Mouse (Mus musculus): ENCODE measurements around the gene Fxyd1. TPM values are rescaled to one million over a fixed set of nuclear protein-coding genes. Genes with fewer than 3 reads are reported as not detected.

Gene Fxyd1
- total RNA-seq, 2 experiments from 2014 or later: 1,112 to 1,150 TPM

DNA sequence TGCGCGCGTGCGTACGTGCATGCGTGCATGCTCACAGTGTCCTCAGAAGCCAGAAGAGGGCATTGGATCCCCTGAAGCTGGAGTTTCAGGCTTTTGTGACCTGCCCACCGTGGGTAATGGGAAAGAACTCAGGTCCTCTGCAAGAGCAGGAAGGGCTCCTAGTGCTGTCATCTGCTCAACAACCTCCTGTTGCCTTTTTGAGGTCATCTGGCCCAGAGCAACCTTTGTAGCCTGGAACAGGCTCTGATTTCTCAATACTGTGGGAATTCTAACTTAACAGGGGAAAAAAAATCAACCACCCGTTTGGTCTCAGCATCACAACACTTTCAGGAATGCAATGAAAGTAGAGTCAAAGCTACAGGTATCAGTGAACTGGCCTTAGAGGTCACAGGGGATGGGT, 22.7 kb upstream of the Fxyd1 start:
- no peak for DNase-seq

DNA sequence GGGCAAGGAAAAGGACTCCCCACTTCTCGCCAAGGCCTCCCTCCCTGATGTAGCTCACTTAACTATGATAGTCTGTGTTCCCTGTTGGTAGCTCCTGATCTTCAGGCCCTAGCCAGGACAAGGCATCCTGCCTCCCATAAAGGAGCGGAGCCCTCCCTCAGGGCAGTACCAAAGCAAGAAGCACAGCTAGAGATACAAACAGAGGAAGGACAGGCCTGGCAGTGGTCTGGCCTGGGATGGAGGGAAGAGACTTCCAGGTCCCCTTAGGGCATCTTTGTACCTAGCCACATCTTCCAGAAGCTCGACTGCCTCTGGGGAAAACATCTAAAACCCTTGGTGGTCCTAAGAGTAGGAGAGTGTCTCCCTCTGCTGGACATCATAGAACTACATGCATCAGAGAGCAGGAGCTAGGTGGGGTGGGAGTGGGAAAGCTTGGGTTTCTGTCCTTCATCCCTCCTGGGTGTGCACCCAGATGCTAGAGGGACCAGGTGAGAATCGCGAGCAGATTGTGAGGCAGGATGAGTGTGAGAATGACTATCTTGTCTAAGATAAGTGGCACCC, 21.0 kb upstream of the Fxyd1 start:
- DNase-seq: peak; percentile 39

DNA sequence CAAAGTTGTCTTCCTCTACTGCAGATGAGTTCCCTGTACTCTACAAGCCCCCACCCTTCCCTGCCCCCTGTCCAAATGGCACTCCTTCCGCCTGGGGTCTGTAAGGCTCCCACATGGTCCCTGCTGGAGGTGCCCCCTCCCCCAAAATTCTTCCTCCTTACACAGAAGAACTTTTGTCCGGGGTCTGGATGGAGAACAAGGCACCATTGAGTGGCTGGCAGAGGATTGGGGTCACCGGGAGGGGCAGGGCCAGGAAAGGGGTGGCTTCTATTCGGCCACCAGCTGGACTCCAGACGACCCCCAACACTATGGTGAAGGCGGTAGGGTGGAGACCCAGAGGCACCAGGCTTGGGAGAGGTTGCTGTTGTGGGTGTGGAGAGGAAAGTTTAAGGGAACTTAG, 20.5 kb upstream of the Fxyd1 start:
- no peak for DNase-seq

DNA sequence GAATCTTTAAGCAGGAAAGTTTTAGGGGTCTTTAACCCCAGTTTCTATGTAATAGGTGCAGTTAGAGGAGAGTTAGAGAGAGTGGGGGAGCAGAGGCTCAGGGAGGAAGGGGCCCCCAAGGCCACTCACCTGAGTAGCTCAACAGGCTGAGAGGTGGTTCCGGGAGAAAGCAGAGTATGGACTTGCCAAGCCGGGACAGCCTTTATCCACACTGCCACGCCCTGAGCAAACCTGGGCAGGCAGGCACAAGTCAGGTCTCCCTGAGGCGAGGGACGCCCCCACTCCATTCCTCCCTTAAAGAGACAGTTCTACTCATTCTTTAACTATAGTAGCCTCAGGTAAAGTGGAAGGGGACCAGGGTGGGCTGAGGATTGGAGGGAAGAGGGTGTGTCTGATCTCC, 19.5 kb upstream of the Fxyd1 start, which contains the start of gene Fxyd3:
Gene Fxyd3 (minus strand): TSS at position 213 of the 400 bp plus-strand sequence.
- DNase-seq: no peak

DNA sequence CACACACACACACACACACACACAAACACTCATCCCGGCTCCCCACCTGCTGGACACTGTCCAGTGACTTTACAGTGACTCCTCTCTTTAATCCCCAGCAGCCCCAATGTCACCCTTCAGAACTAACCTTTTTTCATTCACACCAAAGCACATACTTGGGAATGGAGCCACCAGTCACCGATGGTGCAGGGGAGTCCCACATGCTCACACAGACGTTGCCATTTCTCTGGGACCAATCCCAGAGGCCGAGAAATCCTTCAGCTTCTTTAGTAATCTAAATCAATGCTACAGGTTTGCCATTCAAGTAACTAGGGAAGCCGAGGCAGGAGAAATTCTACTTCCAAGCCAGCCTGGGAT, 17.7 kb upstream of the Fxyd1 start:
- no peak for DNase-seq

DNA sequence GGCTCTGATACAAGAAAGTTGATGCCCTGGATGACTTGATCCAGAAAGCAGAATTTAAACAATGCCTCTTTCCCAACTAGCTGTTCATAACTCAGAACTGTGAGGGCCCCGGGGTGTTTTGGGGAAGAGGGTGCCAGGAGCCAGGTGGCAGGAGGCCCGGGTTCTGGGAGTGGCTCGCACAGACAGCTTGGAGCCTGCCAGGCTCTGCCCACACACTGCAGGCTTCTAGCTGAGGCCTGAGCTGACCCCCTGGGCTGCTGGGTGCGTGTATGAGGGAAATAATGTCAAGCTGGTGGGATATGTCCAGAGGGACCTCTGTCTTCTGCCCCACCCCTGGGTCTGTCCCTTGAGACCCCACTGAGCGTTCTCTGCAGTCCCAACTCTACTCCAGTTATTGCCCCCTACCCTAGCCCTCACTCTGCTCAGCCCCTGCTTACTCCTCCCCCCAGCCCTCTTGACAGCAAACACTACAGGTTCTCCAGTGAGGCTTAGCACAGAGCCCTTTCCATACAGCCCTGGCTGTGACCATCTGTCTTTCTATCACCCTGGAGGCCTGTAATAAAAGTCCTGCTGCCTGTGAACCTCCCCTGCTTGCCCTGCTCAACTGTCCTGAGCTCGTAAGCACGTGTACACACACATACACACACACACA, 17.2 kb upstream of the Fxyd1 start:
- DNase-seq: no peak

DNA sequence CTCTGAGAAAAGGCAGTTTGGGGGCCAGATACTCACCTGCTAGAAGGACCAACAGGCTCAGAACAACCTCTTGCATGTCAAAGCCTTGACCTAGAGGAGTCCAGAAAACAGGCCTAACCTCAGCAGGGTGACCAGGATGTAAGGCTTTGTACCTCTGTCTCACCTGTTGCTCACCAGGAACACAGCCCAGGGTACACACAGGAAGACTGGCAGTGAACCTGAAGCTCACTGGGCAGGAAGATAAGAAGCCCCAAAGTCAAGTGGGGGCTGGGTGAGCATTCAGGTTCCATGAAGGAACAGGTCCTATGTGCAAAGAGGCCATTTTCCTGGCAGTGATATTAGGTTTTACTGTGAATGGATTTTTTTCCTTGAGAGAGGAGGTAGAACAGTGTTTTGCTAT, 16.5 kb upstream of the Fxyd1 start:
- DNase-seq: no peak

DNA sequence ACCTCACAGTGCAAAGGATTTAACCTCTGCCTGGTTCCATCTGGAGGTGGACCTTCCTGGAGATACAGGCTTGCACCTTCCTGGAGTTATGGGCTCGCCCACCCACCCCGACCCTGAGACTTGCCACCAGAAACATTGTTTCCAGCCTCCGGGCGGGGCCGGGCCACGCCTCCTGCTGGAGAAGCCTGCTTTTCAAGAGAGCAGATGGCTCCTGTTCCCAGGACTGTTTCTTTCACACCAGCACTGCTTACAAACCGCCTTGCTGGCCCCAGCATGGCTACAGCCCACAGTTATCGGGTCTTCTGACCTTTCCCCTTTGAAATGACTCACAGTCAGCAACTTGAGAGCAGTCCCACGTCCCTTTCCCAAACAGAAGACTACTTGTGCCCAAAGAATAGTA, 15.3 kb upstream of the Fxyd1 start:
- no peak for DNase-seq

DNA sequence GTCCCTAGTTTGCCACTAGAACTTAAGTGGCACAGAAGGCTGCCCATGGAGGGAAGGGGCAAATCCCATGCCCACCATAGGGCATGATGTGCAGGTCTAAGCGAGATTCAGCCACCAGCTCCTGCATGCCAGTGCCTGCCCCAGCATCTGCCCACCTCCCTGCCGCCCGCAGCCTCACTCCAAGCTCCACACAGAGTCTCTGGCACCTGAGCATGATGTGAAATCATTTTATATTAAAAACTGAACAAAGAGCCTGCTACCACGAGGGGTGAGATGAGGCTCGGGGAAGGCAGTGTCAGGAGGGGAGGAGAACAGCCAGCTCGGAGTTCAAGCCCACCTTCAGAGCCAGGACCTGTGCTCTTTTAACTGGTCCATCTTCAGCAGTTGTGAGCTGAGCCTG, 13.3 kb upstream of the Fxyd1 start:
- DNase-seq: no peak

DNA sequence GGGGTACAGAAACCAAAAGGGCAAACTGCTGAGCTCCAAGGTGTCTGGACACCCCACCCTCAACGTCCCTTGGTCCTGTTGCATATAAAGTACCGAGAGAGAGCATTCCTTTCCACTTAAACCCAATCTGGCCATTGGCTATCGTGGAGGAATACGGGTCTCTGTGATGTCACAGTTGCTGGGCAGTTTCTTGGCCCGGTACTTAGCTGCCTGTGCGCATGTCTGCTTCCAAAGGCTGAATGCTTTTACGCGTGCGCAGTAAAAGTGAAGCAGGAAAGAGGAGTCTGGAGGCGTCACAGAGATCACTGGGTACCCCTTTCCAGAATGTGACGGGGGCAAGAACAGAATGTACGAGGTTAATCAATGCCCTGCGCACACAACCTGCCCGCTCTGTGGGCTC, 12.5 kb upstream of the Fxyd1 start:
- DNase-seq: no peak

DNA sequence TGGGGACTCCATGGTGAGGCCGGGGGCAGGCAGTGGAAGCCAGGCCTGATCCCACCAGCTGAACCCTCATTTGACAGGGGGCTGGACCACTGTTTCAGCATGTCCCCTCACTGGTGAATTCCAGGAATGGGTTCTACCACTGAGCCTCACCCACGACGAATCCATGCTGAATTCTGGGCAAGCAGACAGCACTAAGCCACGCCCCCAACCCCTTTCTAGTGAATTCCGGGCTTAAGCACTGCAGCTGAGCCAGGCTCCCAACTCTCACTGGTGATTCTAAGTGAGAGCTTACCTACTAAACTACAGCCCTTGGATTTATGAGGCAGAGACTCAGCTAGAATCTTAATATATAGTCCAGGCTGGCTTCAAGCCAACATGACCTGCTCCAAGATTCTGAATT, 10.8 kb upstream of the Fxyd1 start:
- peak; percentile 70 for DNase-seq

DNA sequence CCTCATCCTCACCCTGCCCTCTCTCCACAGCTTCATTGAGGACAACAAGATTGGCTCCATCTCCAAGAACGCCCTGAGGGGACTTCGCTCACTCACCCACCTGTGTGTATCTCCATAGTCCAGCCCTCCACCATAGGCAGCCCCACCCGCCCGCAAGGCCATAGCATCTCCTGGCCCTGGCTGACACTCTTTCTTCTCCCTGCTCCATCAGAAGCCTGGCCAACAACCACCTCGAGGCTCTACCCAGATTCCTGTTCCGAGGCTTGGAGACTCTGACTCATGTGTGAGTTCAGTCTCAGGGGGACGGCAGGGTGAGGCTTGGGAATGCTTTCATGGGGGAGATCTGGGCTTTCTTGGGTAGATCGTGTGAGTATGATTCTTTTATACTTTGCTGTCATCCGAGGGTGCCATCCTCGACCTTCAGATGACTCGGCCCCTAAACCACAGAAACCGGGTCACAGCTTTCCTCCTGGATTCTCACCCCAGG, 6.1 kb upstream of the Fxyd1 start:
- no peak for DNase-seq

DNA sequence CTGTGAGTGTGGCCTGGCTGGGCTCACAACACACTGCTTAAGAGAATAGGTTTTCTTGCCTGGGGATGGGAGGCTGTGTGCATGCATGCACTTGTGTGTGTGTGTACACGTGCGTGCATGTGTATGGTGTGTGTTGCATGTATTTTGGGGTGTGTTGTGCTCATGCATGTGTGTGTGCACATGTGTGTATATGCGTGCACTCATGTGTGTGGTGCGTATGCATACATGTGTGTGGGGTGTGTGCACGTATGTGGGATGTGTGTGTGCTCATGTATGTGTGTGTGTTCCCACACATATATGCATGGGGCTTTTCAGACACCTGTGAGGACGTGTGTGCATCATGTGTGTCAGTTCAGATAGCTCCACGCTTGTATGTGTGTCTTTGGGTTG, 3.6 kb upstream of the Fxyd1 start:
- no peak for DNase-seq

DNA sequence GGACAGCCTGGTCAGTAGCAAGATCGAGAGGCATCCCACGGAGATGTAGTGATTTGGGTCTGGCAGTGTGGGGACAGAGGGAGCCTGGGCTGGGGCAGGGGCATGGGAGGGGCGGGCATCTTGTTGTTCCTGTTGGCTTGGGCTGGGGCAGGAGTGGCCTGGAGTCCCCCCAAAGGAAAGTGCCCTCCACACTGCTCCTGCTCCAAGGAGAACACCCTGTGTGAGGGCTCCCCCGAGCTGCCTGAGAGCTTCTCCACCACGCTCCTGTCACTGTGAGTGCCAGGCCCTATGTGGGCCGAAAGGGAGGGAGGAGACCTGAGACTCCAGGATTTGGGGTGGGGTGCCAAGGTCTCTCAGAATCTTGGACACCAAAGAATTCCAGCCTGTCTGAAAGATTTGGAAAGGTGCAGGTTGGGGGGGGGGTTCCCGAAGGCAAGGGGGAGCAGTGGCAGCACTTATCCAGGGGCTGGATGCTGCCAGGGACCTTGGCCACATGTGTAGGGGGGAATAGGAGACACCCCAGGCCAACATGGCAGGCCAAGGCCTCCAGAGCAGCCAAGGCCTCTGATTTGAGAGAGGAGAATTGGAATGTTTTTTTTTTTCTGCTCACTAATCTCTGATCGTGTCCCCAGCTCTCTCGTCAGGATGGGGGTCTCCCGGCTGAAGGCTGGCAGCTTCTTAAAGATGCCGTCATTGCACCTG, 3.1 kb upstream of the Fxyd1 start:
- no peak for DNase-seq

DNA sequence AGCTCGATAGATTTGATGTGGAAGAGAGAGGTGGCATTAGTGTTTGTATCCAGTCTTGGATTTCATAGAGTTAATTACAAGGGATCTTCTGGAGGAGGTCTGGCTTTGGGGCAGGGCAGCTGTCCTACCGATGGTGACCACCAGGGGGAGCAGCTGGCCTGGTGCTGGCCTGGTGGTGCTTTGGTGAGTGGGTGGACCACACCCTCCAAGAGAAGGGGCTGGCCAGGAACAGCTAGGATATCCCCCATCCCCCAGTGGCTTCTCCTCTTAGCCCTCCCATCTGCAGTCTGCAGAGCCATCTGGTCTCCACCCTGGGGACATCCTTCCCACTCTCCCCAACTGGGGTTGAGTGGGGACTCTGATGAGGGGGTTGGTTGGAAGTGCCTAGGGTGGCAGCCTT, 2.1 kb upstream of the Fxyd1 start, which contains the start of gene Lgi4:
Gene Lgi4 (plus strand): TSS at position 235 of the 400 bp plus-strand sequence.
- DNase-seq: peak; percentile 92

DNA sequence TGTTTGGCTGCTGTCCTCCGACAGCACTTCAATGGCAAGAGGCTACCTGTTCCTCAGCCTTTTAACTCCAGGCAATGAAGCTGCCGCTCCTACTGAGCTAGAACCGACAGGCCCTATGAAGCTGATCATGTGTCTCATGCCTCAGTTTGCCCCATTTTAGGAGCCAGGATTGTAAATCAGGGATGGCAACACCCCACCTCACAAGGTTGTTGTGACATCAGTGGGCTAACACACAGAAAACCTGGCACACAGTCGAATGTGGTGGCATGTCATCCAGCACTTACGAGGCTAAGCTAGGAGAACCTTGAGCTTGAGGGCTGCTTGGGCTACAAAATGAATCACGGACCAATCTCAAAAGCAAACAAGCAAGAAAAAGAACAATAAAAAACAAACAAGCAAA, 1.2 kb upstream of the Fxyd1 start:
- DNase-seq: no peak

DNA sequence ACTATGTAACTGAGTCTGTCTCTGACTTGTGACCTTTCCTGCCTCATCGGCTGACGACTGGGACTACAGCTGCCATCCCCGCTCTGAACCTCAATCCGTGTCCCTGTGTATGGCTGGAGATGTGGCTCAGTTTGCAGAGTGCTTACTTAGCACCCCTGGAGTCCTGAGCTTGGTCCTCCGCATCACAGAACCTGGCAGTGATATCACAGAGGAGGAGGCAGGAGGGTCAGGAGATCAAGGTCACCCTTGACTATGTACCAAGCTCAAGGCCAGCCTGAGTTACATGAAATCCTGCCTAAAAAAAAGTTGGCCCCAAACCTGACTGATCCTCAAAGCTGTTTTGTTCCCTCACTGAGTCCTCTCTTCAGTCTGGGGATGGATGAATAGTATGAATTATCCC, 731 bp upstream of the Fxyd1 start:
- DNase-seq: no peak

DNA sequence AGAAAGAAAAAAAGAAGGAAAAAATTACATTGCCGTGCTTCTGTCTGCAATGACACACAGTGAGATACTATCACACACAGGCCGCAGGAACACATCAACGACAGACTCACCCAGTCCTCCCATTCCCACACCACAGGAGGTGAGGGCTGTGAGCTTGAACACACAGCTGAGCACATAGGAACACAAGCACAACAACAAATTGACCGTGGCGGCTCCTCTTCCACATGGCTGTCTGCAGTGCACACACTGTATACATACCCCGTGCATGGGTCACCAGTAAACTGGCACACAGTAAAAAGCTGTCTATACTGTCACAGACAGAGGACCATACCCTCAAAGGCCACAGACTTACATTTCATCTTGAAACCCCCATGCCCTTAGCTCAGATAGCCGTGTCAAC, 551 bp downstream of the Fxyd1 start:
- DNase-seq: no peak

DNA sequence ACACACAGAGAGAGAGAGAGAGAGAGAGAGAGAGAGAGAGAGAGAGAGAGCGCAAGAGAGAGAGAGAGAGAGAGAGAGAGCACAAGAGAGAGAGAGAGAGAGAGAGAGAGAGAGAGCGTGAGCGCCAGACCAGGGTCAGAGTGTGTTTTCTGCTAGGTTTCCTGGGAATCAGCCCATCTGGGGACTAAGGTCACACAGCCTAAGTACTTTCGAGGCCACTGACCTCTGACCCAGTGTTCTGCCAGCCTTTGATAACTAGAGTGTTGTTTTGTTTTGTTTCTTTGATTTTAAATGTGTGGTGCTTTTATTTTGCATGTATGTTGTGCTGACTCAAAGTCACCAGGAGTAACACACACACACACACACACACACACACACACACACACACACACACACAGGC, 1.1 kb downstream of the Fxyd1 start:
- no peak for DNase-seq

DNA sequence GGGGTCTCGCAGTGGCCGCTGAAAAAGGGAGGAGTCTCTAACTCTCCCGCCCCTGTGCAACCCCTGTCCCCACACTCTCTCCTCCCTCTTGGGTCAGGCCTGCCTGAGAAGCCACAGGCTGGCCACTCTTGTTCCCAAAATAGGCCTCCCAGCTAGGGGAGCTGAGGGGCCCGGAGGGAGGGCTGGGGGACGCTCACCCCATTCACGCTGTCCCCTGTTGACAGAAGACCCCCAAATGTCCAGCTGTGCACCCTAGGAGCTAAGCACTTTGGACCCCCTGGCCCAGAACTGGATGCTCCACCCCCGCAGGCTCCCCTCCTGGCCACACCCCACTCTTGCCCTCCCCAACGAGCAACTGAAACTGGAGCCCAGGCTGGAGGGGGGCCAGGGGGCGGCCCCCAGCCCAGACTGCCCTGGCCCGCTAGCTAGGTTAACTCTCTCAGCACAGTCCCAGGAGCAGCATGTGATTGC, 1.6 kb downstream of the Fxyd1 start:
- peak; percentile 95 for DNase-seq

DNA sequence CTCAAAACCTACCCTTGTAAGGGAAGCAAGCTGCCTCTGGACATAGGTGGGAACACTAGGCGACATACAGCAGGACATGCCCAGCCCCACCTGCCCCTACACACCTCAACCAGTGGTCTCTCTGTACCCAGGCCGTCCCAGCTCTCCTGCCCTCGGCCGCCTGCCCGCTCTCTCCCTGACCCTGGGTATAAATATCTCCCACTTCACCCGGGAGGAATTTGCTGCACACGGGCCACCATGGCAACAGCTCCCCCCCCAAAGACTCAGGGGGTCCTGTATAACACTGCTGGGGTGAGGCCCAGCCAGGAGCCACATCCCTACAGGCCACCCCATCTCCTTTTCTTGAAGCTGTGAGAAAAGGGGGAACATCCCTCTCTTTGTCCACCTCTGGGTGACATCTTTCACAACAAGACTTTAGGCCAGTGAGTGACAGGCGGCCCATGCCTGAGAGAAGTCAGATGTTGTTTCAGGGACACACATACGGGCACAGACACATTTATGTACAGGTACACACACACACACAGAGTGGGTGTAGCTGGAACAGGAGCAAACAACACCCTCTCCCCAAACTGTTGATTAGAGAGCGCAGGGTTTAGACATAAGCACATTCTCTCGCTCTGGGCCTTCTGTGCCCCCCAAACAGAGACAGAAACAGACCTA, 2.2 kb downstream of the Fxyd1 start:
- peak; percentile 60 for DNase-seq

DNA sequence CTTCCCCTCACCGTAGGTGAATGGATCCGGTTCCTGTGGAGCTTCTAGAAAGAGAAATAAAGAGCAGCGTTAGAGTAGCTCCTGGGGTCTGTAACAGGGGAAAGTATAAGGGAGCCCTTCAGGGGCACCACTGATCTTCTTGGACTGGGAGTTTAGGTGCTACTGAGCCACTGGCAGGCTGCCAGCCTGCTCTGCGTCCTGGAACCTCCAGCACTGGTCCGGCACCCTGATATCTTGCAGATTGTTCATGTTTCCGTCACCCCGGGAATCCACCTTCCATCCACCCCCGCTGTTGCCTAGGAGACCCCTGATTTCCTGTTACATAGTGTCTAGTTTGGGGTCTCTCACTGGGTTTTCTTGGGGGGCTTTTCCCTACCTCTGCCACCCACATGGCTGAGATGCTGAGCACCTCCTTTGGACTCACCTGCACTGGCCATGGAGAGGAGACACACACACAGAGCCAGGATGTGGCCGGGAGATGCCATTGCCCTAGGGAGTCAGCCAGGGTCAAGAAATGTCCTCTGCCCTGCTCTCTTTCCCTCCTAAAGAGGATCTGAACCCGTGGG, 3.0 kb downstream of the Fxyd1 start:
- no peak for DNase-seq
